Mouse (Mus musculus): Measurements from ENCODE around the gene Opcml. TPM values are rescaled to one million over a fixed set of nuclear protein-coding genes. Genes with fewer than 3 reads are reported as not detected.

The Opcml gene
- under 1 TPM in 1 of 2 experiments, not detected in 1; 0.40 TPM for polyA plus RNA-seq (2017; shearing (Covaris generic))

DNA sequence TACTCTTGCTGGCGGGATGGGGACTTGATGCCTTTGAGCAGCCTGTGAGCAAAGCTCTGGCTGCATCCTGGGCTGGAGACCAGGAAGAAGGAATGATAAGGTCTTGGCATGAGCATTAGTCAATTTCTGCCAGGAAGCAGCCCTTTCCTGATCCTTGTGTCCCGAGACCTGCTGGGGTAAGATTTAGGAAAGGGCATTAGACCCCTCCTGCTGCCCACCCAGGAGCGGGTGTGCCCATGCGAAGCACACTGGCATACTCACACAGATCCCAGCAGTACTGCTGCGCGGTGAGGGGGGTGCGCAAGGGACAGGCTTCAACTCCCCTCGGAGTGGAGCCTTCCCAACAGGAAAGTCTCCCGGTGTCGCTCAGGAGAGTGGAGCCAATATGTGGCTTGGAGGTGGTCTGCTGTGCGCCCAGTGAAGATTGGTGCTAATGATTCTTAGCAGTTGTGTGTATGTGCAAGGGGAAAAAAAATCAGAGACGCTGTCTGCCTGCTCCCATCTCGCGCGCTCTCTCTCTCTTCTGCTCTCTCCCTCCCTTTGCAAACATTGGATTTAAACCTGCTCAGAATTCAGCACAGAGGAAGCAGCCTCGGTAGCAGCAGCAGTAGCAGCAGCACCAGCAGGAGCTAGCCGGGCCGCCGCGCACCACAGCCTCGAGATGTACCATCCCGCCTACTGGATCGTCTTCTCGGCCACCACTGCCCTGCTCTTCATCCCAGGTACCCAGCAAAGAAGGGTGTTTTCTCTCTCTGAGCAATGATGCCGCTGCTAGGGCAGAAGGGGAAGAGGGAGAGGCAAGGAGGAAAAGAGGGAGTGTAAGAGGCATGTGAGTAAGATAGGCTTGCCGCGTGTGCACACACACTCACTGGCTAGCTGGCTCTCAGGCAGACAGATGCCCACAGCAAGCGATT lies at the start of gene Opcml:
TSS of gene Opcml (plus strand) at position 51 of the 914 bp plus-strand sequence.
- no peak for ATAC-seq

GRCm38 (mm10) chr9:27758709-27759108 lies 31.9 kb upstream of the Opcml start:
- ATAC-seq: no peak

- ATAC-seq: no peak
Measured at GRCm38 (mm10) chr9:27761196-27761595, 29.4 kb upstream of the Opcml start.

- no peak for ATAC-seq
Measured at GRCm38 (mm10) chr9:27766446-27766845, 24.1 kb upstream of the Opcml start.

- ATAC-seq: no peak
Measured at GRCm38 (mm10) chr9:27767196-27767900, 23.2 kb upstream of the Opcml start.

DNA sequence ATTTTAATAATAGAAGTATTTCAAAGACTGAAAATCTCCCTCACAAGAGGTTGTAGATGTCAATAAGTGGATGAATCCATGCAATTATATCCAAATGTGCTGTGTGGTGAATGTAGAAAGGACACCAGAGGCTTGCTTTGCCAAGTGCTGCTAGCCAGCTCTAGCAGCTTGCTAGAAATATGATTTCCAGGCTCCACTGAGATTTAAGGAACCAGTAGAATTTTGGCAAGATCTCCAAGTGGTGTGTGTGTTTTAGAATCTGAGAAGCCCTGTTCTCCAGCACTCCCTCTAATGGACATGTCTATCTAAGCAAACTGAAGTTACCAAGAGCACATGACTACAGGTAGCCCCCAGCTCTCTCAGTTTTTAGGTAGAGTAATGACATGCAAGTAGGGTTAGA lies 21.8 kb upstream of the Opcml start:
- ATAC-seq: no peak

DNA sequence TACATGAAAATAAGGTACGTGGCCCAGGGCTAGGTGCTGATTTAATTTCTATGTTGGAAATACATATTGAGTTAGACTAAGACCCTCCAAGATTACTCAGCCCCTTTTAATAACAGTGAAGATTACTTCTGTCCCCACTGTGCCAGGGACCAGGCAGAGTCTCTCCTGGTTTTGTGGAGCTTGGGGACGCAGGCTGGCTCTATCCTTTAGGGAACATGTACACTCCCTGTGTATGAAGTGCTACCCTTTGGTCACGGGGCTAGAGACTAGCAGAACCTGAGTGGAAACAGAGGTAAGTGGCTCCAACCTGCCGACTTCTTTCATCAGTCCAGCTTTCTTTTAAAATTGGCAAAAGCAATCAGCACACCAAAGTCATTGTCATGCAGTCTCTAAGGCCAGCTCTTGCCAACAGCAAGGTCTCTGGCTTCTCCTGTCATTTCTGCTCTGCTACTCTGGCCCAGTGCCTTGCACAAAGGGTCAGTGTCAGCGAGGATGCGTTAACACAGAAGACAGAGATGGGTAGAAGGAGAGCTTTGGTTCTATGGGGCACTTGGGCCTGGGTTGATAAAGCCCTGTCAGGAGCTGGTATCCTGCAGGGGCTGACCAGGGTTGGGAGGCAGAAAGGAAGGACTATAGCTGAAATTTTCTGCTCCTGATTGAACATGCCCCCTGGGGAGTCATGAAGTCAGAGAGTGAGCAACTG lies 9.1 kb upstream of the Opcml start:
- ATAC-seq: no peak

DNA sequence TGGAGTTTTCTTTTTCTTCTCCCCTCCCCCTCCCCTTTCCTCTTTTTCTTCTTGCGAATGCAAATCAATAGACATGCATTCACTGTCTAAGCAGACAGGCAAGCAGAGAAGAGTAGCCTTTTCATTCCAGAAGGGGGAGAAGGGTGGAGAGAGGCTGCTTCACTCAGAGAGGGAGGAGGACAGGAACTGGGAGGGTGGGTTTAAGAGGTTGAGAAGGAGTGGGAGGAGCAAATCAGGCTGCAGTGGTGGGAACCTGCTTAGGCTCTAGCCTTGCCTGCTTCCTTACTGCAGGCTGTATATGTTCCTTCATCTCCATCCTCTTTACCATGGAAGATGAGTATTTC lies 8.6 kb upstream of the Opcml start:
- ATAC-seq: no peak

GRCm38 (mm10) chr9:27791639-27791966 lies 1.0 kb downstream of the Opcml start:
- ATAC-seq: no peak

GRCm38 (mm10) chr9:27792226-27792625 lies 1.7 kb downstream of the Opcml start:
- no peak for ATAC-seq

GRCm38 (mm10) chr9:27792994-27793393 lies 2.4 kb downstream of the Opcml start:
- ATAC-seq: no peak

DNA sequence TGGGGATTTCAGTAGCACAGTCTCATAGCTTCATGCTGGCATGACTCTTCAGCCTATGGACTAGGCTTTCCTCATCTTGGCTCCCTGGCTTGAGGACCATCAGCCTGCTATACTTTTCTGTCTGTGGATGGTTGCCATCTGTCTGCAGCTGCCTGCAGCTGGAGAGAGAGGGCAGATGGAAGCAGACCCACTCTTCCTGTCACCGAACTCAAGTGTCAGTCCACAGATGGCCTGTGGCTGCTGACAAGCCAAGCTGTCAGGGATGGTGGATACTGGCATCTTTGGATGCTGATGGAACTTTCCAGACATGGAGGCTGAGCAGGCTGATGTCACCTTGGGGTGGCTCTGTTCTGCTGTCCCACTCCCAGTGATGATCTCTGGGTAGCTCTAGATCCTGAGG lies 6.0 kb downstream of the Opcml start:
- no peak for ATAC-seq

DNA sequence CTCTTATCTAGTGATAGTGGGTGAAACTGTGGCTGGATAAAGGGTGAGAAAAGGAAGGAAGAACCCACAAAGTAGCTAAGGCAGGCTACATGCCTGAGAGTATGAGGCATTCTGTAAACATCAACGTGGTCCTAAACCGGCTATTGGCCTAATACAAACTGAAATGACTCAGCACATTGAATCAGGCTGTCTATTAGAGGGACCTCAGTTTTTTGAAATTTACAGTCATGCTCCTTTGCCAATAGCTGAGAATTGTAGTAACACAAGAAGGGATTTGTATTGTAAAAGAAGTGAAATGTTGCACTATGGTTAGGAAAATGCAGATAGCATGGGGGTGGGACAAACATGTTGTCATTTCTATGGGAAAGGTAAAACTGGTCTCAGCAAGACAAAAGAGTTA lies 10.4 kb downstream of the Opcml start:
- no peak for ATAC-seq

GRCm38 (mm10) chr9:27801807-27802206 lies 11.2 kb downstream of the Opcml start:
- ATAC-seq: no peak

DNA sequence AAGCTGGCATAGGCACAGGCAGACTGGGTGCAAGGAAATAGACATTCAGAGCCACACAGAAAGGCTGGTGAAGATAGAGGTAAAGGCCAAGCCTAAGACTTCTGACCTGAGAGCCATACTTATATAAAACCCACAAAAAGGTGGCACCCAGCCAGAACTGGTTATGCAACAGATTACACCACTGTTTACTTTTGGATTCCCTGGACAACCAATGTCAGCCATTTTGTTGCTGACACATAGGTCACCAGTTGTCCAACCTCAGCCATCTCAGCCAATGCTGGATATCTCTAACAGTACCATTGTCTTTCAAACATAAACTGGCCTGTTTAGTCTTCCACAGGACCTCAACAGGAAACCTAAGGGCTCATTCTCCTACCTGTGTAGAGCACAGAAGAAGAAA lies 11.8 kb downstream of the Opcml start:
- ATAC-seq: no peak

DNA sequence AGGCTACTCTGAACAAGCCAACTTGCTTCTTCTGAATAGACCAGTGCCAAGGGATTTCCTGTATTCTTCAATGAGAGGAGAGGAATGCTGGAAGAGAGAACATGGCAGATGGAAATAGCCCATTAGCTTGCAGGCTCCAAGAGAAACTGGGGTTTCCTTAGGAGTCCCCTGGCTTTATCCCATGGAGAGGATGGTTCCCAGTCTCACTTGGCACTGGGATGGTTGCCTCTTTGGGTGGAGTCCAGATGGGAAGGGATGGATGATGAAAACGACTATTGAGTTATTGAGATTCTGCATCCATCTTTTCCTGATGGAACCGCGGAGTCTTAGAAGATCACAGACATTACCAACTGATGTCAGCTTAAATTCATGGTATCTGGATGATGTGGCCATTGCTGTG lies 13.9 kb downstream of the Opcml start:
- ATAC-seq: no peak

GRCm38 (mm10) chr9:27809741-27810140 lies 19.2 kb downstream of the Opcml start:
- ATAC-seq: no peak

DNA sequence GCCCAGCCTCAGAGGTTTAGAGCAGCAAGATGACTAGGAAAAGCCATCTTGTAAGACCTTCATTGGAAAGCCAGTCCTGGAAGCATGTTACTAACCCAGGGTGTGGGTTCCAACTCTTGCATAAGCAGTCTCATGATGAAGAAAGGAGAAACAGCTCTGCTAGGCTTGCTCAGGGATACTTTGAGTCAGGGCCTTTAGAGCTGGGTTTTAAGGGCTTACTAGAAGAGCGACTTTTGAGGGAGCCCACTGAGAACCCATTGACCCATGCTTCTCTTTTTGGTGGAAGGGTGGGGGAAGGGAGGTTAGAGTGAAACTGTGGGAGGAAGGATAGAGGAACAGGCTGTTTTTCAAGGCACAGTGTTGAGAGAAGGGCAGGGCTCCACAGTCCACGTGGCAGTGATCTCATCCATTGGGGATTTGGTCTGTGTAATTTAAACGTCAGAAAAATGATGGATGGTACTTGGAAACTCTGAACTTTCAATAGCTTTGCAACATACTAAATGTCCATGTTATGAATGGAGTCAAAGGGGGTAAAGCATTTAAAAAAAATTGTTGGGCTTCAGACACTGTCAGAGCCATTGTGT lies 22.7 kb downstream of the Opcml start:
- ATAC-seq: no peak

DNA sequence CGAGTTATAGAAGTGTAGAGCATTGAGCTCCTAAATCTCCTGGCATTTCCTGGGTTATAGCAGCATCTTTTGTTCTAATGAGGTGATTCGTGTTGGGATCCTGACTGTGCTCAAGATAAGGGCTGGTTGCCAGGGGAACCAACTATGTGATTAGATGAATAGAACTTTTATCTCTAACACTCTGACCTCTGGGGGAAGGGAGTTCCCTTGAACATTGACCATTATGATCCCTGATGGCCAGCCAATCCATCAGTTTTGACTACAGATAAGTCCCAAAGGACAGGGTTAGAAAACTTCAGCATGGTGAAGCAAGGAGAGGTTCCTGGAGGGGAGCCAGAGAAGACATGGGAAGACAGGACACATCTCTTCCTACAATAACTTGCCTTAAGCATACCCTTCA lies 23.6 kb downstream of the Opcml start:
- no peak for ATAC-seq

DNA sequence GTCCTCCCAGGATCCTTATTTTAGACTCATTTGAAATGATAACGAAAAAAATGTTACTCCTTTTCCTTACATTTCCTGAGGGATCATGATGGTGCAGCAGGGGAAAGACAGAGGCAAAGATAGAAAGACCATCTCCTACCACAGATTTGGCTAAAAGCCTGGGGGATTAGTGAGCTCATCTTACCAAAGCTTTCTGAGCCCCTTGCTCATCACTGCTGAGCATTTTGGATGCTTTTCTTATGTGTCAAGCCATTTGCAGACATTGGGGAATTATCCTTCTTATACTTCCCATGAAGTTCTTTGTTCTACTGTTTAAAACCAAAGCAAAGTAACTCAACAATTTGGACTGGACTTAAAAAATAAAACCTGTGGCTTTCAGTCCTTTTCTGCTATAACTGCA lies 30.6 kb downstream of the Opcml start:
- no peak for ATAC-seq

DNA sequence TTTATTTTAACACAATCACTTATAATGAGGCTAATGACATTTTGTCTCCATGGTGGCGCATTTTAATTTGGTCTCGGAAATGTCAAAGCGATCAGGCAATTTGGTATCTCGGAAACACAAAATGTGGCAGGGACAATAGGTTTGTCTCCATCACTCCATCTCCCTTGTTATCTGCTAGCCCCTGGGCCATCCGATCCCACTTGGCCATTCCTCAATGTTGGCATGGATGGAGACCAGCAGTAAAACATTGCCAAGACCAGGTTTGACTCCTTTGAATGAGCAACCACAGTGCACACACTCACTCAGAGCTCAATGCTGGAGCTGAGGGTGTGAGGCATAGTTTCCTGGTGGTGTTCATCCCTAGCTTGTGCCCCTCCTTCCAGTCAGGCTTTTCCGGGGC lies 32.1 kb downstream of the Opcml start:
- ATAC-seq: no peak

- ATAC-seq: no peak
Measured at GRCm38 (mm10) chr9:27824424-27824823, 33.8 kb downstream of the Opcml start.

DNA sequence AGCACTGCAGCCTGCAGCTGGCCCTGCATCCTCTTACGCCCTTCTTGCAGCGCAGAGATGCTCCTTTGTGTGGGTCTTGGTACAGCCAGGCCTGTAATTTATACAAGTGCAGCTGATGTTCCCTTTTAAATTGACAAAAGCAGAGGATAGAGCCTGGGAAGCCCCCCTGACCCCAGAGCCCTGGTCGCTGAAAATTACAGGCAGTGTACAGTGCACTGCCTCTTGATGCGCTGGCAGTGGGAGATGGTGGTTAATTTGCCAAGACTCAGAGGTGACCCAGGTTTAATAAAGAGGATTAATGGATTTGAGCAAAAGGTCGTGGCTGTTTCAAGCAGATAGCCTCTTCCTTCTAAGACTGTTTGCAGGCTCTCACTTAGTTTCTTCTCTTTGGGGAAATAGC lies 39.9 kb downstream of the Opcml start:
- ATAC-seq: no peak
